Mouse (Mus musculus) spleen, adult 2 months (tissue): Measurements from ENCODE around the gene Apoa2.

ENCODE experiments used
- CTCF ChIP-seq: fragments of 200-500 bp; IDR thresholded peaks from 2 replicates; pipeline ENCODE4 v1.5.1; 2011; ENCODE audit warnings: mild to moderate bottlenecking, inconsistent platforms; ENCODE audit not compliant: insufficient read depth, insufficient read length, insufficient replicate concordance; ENCODE audit errors: extremely low read depth
- POLR2A ChIP-seq: fragments of 200-500 bp; IDR thresholded peaks from 2 replicates; pipeline ENCODE4 v1.6.1; 2011; ENCODE audit warnings: low read depth, low read length, inconsistent platforms

GRCm38 (mm10) chr1:171212854-171213253 is 12.0 kb upstream of the Apoa2 start:
- TF ChIP-seq CTCF (no peak), POLR2A (no peak)
